Mouse (Mus musculus) limb, embryonic 11.5 days (tissue): ENCODE results near the gene Chrng. TPM values are rescaled to one million over a fixed set of nuclear protein-coding genes. Genes with fewer than 3 reads are reported as not detected.

ENCODE experiments used
- ATAC-seq: fragments of 200-750 bp; cut with Nextera tagmentation; 2 replicates; pipeline ENCODE4 v1.8.0; 2017; ENCODE audit warnings: low read depth; ENCODE audit not compliant: insufficient number of reproducible peaks, low FRiP score, low TSS enrichment
- DNase-seq: peaks from one replicate; pipeline ENCODE4 v3.0.0-alpha.2; 2015; ENCODE audit warnings: low spot score
- H3K27ac ChIP-seq: fragments of 300-500 bp; sonication (generic); replicated peaks from 2 replicates; pipeline ENCODE4 v1.5.1; 2014; ENCODE audit warnings: low read depth, mild to moderate bottlenecking, low read length
- H3K27me3 ChIP-seq: fragments of 300-500 bp; sonication (generic); 2 replicates; pipeline ENCODE4 v1.6.1; 2014; ENCODE audit warnings: mild to moderate bottlenecking, low read length, mixed read lengths; ENCODE audit not compliant: control insufficient read depth, insufficient read depth
- H3K36me3 ChIP-seq: fragments of 300-500 bp; sonication (generic); 2 replicates; pipeline ENCODE4 v1.6.1; 2014; ENCODE audit warnings: mild to moderate bottlenecking, low read length, moderate library complexity, mixed read lengths; ENCODE audit not compliant: control insufficient read depth, insufficient read depth
- H3K4me1 ChIP-seq: fragments of 300-500 bp; sonication (generic); 2 replicates; pipeline ENCODE4 v1.6.1; 2014; ENCODE audit warnings: low read length, mixed read lengths; ENCODE audit not compliant: control insufficient read depth, insufficient read depth
- H3K4me2 ChIP-seq: fragments of 300-500 bp; sonication (generic); 2 replicates; pipeline ENCODE4 v1.6.1; 2014; ENCODE audit warnings: low read depth, mild to moderate bottlenecking, moderate library complexity; ENCODE audit not compliant: severe bottlenecking
- H3K4me3 ChIP-seq: fragments of 300-500 bp; sonication (generic); 2 replicates; pipeline ENCODE4 v1.5.1; 2014; ENCODE audit warnings: low read depth, low read length
- H3K9ac ChIP-seq: fragments of 300-500 bp; sonication (generic); 2 replicates; pipeline ENCODE4 v1.6.1; 2014; ENCODE audit warnings: mild to moderate bottlenecking, low read length
- H3K9me3 ChIP-seq: fragments of 300-500 bp; sonication (generic); 2 replicates; pipeline ENCODE4 v1.6.1; 2016; ENCODE audit warnings: low read length; ENCODE audit not compliant: control insufficient read depth
- WGBS: fragments of 180-500 bp; shearing (Covaris S2); extraction: QIAGEN DNeasy Blood & Tissue Kit; methylation state at CpG from one replicate; pipeline ENCODE4 v1.1.7; 2014; 5-methylcytosine and 5-hydroxymethylcytosine counted together
- polyA plus RNA-seq: library from polyadenylated mRNA; unstranded; fragments of >200 nt; fragmentation: Nextera tagmentation; extraction: Ambion mirVana; gene quantifications from 2 replicates; pipeline ENCODE4 v1.2.1, GENCODE M21; 2014

The Chrng gene
- polyA plus RNA-seq, 1 experiment from 2014 or later = 4.1 TPM

DNA sequence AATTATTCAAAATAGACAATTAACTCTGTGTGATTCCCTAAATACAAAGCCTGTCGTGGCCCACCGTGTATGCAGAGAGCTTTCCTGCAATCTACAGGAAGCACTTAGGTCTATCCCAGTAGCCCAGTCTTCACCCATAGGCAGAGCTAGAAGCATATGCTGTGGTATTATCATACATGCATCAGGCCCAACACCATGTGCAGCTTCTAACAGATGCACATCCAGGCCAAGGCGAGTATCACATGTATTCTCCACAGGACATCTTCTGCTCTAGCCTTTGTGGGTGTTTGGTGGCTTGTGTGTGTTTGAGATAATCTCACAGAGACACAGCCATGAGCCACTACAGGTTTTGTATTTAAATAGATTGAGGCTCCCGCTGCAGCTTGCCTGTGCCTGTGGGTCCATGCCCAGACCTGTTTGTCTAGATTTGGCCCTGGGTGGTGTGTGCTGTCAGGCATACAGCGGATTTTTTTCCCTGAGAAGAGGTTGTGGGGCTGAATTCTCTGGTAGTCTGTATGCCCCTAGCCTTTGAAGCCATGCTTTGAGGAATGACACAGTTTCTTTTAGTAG is 47.7 kb downstream of the Chrng start:
- no peaks in the 10 kb centered on the region for H3K9me3 ChIP-seq
- 71% methylated on average over 5 of the region's 5 CpGs for WGBS
- no peaks in the 10 kb centered on the region for H3K36me3 ChIP-seq
- no peak overlapping the region for H3K4me2 ChIP-seq
- no peaks in the 10 kb centered on the region for H3K4me1 ChIP-seq
- no peak overlapping the region for H3K4me3 ChIP-seq
- no peak overlapping the region for H3K9ac ChIP-seq
- ATAC-seq (no peak), DNase-seq (no peak)
- no peaks in the 10 kb centered on the region for H3K27me3 ChIP-seq
- no peak overlapping the region for H3K27ac ChIP-seq

DNA sequence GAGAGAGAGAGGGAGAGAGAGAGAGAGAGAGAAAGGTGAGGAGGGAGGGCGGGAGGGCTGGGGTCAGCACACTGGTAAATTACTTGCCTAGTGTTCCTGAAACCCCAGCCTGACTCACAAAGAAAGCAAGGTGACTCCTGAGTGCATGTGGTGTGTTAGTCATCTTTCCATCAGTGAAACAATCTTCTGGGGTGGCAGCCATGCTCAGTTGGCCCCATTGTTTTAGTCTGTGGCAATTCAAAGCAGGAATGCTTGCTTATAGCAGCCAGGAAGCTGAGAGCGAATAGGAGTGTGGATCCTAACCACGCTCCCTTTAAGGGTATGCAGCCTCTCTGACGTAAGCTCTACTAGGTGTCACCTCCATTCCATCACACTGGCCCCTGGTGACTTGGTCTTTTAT is 50.7 kb downstream of the Chrng start:
- DNase-seq (no peak), ATAC-seq (no peak)
- Histone ChIP-seq H3K4me3 (no peak overlapping the region), H3K36me3 (no peaks in the 10 kb centered on the region), H3K9ac (no peak overlapping the region), H3K27ac (no peak overlapping the region), H3K27me3 (0 out of 2 replicates have a peak, but pooled peaks cover 5% of the 10 kb centered on the region), H3K4me2 (no peak overlapping the region), H3K4me1 (0 out of 2 replicates have a peak, but pooled peaks cover 3% of the 10 kb centered on the region), H3K9me3 (no peaks in the 10 kb centered on the region)
- WGBS = 58% methylated on average over 4 of the region's 4 CpGs

DNA sequence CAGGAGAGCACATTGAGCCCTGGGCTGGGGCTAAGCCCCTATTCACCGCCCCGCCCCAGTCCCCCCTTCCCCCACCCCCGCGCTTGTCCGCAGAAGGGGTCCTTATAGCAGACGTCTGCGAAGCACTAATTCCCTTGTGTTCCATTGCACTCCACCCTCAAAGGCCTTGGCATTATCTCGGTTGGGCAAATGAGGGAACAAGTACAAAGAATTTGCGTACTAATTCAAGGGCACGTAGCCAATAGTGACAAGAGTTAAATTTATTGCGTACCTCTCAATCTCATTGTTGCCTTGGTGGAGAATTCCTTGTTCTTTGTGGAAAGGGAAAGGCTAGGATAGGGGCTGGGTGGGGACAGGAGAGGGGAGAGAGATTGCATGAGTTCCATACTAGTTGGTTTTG is 53.2 kb downstream of the Chrng start:
- no peak overlapping the region for H3K4me3 ChIP-seq
- ATAC-seq = no peak
- no peaks in the 10 kb centered on the region for H3K9me3 ChIP-seq
- no peak overlapping the region for H3K9ac ChIP-seq
- 15% methylated on average over 11 of the region's 11 CpGs for WGBS
- no peak for DNase-seq
- H3K4me1 ChIP-seq = 0 out of 2 replicates have a peak, but pooled peaks cover 3% of the 10 kb centered on the region
- peaks cover 14% of the 10 kb centered on the region for H3K27me3 ChIP-seq
- no peak overlapping the region for H3K4me2 ChIP-seq
- H3K36me3 ChIP-seq = no peaks in the 10 kb centered on the region
- no peak overlapping the region for H3K27ac ChIP-seq

DNA sequence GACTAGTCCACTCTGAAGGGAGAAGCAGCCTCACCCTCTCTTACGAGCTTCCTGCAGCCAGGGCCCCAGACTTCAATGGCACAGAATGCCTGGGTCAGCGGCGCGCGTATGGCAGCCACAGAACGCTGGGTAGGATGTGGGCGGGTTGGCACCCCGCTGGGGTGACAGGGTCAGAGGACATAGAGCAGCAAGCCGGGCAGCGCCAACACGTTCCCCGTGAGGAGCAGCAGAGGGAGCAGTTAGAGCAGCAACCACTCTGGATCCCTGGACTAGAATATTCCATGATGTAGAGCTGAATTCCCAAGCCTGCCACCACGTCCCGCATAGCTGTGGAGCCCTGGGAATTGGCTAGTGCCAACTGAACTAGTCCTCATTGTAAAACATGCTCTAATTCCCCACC is 54.0 kb downstream of the Chrng start:
- Histone ChIP-seq H3K27ac (no peak overlapping the region), H3K9me3 (no peaks in the 10 kb centered on the region), H3K9ac (no peak overlapping the region), H3K4me3 (no peak overlapping the region), H3K27me3 (peaks cover 22% of the 10 kb centered on the region), H3K36me3 (no peaks in the 10 kb centered on the region), H3K4me1 (0 out of 2 replicates have a peak, but pooled peaks cover 3% of the 10 kb centered on the region), H3K4me2 (no peak overlapping the region)
- ATAC-seq (no peak), DNase-seq (no peak)
- WGBS = 15% methylated on average over 14 of the region's 14 CpGs

DNA sequence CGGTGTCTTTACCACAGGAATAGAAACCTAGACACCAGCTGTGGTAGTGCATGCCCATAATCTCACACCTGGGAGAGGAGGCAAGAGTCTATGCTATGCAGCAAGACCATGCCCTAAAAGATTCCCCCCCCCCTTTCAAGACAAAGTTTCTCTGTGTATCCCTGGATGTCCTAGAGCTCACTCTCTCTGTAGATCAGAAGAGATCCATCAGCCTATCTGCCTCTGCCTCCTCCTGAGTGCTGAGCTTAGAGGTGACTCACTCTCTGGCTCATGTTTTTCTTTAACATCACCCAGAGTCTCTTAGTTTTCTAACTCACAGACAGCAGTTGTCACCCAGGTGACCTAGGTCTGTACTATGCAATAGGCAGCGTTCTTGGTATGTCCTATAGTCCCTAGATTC is 54.9 kb downstream of the Chrng start:
- Histone ChIP-seq H3K36me3 (no peaks in the 10 kb centered on the region), H3K9me3 (no peaks in the 10 kb centered on the region), H3K27me3 (peaks cover 31% of the 10 kb centered on the region), H3K27ac (no peak overlapping the region), H3K9ac (no peak overlapping the region), H3K4me3 (no peak overlapping the region), H3K4me2 (no peak overlapping the region), H3K4me1 (0 out of 2 replicates have a peak, but pooled peaks cover 3% of the 10 kb centered on the region)
- 84% methylated on average over 2 of the region's 2 CpGs for WGBS
- DNase-seq (no peak), ATAC-seq (no peak)

Other genes with a start within 250 kb of the Chrng start
- not detected in 2 replicates for gene Alppl2, start 114.7 kb upstream of the Chrng start, polyA plus RNA-seq
- gene Alpi, start 103.1 kb upstream of the Chrng start, polyA plus RNA-seq = not detected in 2 replicates
- not detected in 2 replicates for gene Akp3, start 79.7 kb upstream of the Chrng start, polyA plus RNA-seq
- gene Ecel1, start 48.1 kb upstream of the Chrng start, polyA plus RNA-seq = 0.17 and 0.28 TPM in 2 replicates
- gene Prss56, start 21.3 kb upstream of the Chrng start, polyA plus RNA-seq = not detected in 2 replicates
- gene Chrnd, start 14.1 kb upstream of the Chrng start, polyA plus RNA-seq = 0.73 and 1.2 TPM in 2 replicates
- gene Eif4e2, start 9.3 kb downstream of the Chrng start, polyA plus RNA-seq = 140 and 157 TPM in 2 replicates
- 0.40 and 0.47 TPM in 2 replicates for gene Efhd1, start 59.7 kb downstream of the Chrng start, polyA plus RNA-seq
- gene Gigyf2, start 122.3 kb downstream of the Chrng start, polyA plus RNA-seq = 47.3 and 47.5 TPM in 2 replicates
- 0.44 and 1.9 TPM in 2 replicates for gene Kcnj13, start 190.1 kb downstream of the Chrng start, polyA plus RNA-seq